Mouse (Mus musculus): ENCODE measurements around the gene Aldh1l1.

GRCm38 (mm10) chr6:90537941-90538340, 51.7 kb downstream of the Aldh1l1 start:
- TF ChIP-seq CTCF (IDR thresholded peaks at IDR 0.05; ENCODE audit: low read depth, low read length) = peak; percentile 78
- TF ChIP-seq TAL1 (conservative IDR thresholded peaks at IDR 0.05; ENCODE audit: low read depth, low read length) = no peak
- TF ChIP-seq GATA2 (IDR thresholded peaks at IDR 0.05; ENCODE audit: borderline replicate concordance, low read depth, low read length) = no peak

All from G1E (cell line).